Mouse (Mus musculus) telencephalon, adult 2 months (tissue): ENCODE measurements around the gene Gm20388.

Source experiments
- DNase-seq: peaks from one replicate; pipeline ENCODE4 v3.0.0-alpha.2; 2011; ENCODE audit warnings: low read depth, low spot score

Gene Gm20388

DNA sequence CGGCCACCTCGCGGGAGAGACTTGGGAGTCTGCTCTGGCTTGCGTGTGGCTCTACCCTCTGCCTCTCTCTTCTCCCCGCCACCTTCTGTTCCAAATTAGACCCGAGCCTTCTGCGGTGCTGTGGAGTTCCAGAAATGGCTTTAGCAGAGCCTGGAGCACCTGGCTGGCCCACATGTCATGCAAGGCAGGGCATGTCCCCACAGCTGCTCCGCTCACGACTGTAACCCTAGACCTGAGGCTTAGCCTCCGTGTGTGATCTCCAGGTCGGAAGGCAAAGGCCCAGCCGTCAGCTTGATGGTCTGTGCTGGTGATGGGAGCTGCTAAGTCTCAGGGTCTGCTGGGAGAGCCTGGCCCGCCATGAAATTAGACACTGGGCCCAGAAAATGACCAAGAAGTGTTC is 348.6 kb downstream of the Gm20388 start:
- no peak for DNase-seq

DNA sequence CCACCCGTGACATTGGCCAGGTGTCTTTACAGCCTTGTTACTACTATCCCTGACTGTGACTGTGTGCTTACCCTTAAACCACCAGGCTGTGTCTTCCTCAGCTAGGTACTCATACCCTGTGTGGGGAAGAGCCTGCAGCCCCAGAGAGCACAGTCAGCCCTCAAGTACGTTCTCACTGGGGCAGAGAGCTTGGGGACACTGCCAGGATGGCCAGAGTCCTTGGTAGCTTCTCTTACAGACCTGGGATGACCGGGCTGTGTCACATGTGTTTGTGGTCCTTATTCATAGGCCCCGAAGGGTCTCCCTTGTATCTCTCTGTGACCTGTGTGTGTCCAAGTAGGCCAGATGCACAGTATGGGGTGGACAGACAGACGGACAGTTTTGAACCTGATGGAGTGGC is 350.0 kb downstream of the Gm20388 start:
- no peak for DNase-seq

DNA sequence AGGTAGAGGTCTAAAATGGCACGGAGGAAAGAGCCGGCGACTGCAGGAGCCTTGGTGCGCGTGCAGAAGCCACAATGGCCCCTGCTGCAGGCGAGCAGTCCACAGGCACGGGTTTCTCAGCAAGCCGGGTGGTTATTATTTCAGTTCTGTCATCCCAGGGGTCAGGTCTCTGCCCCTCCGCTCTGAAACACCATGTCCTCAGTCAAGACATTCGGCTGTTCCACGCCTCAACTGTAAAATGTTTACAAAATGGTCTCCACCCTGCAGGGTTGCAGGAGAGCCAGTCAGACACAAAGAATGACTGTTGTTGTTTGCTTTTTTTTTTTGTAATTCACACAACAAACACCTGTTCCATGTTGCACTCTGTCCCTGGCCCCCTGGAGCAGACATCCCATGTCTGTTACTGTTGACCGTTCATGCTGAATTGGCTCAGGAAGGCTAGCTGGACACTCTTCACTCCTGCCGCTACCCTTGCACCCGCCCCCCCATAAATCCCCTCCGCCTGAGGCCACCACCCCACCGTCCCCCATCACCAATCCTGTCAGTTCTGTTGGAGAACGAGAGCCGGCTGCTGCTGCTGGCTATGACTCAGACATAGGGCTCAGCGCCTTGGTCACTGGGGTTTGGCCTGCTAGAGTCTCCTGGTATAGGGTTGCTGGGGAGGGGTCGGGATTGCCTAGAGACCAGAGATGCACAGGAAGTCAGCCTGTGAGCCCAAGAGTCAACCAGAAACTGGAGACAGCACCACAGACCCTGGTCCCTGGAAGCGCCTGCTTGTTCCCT is 350.9 kb downstream of the Gm20388 start:
- no peak for DNase-seq

DNA sequence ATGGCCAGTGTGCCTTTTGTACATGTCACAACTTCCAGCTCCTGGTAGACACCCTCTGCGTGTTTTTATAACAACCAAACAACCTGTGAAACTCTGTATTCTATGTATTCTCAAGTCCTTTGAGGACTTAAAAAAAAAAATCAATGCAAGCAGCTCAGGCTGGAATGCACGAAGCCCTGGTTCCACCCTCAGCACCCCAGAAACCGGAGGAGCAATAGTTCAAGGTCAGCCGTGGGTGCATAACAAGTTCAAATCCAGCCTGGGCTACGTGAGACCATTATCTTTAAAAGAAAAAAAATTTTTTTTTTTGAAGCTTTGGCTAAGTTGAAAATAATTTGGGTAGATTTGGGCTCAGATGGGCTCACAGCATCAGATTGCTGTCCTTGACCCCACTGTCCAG is 353.2 kb downstream of the Gm20388 start:
- no peak for DNase-seq

DNA sequence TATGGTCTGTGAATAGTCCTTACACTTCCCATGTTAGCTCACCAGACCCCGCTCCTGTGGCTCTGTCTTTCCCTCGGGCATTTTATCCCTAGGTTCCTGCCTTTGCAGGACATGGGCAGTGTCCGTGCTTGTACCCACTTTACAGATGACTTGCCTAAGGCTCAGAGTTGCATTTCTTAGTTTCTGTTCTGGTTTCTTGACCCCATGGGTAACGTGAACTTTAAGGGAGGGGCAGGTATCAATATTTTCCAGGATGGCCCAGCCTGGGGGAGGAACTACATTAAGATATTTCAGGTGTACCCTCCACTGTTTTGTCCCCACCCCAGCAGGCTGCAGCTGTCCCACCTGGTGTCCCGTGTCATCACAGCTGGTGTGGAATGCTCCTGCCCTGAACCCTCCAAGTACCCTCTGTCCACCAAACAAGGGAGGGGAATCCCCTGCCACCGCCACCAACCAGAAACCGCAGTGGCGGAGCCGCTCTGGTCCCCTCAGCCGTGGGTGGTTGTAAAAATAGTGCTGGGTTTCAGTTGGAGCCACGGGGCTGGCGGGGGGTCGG is 353.8 kb downstream of the Gm20388 start:
- no peak for DNase-seq

DNA sequence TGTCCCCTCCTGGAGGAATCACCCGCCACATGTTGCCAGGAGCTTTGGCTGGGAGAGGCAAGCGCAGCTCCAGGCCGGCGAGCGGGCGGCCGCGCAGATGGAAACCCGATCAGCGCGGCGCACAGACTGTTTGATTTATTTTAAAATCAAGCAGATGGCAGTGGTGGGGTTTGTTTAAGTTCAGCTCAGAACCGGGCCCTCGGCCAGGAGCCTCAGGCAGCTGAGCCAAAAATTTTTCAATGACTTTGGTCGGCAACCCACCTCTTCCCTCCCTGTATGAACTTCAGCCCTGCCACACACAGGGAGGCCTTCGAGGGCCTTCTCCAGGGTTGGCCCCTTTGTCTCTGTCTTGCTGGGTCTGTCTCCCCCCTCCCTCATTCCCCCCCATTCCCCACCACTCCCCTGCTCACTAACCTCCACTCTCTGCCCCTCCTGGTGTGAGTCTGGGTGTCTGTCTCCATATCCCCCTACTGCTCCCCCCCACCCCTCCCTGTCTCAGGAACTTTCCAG is 354.4 kb downstream of the Gm20388 start:
- DNase-seq: peak; percentile 87

DNA sequence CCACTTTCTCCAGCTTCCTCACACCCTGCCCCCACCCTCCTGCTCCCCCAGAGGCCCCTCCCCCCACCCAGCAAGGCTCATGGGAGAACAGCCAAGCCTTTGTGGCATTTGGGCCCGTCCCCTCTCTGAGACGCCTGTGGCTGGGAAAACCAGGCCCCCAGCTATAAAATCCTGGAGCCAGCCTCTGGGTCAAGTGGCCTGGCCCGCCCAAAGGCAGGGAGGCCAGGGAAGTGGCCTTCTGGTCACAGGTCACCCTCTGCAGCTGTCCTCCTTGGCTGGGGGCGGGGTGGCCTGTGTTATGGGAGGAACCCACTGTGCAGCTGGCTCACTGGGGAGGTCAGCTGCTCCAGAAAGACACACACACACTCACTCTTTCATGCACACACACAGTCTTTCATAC is 354.8 kb downstream of the Gm20388 start:
- no peak for DNase-seq

DNA sequence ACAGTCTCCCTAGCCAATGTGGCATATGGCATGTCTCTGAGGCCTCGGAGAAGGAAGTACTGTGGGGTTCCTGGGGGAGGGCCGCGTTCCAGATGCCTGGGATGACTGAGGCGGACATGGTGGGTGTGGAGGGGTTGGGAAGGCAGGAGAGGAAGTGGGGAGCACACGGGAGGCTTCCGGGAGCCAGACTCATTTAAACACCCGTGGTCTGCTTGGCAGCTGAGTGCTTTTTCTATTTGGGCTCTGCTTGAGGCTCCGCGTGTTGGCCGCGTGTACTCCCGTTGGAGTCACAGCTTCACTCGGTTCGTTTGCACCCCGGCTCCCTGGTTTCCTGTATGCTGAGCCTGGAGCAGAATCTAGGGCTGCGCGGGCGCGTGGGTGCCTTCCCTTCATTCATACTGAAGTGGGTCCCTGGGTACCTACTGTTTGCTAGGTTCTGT is 357.9 kb downstream of the Gm20388 start:
- DNase-seq: no peak

DNA sequence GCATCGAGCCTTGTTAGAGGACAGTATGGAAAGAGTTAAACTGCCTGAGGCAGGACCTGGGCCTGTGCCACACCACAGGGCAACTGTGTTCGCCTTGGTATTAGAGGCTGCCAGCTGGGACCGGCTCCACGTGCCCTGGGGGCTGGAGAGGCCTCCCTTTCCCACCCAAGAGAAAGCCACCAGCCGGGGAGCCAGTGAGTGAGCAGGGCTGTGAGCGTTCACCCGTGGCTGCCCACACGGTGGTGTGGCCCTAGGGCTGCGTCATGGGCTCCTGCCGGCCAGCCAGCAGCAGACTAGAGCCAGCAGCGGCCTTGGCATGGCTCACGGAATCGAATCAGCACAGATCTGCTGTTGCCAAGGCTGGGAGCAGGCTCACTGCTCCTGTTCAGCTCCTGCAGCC is 359.8 kb downstream of the Gm20388 start:
- no peak for DNase-seq

DNA sequence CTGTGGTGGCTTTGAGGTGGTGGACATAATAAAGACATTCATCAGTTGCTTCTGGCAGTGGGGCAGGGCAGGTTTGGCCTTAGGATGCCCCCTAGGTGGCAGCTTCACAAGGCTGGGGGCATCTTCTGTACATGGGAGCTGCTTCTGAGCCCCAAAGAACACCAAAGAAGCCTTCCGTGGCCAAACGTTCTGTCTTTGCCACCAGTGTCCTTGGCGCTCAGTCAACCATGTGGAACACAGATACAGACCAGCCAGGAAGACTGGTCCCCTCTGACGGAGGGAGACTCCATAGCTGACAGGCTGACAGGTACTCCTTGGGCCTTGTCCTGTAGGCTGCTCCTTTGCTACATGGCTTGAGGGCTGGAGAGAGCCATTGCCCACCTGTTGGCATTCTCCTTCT is 362.8 kb downstream of the Gm20388 start:
- DNase-seq: no peak

DNA sequence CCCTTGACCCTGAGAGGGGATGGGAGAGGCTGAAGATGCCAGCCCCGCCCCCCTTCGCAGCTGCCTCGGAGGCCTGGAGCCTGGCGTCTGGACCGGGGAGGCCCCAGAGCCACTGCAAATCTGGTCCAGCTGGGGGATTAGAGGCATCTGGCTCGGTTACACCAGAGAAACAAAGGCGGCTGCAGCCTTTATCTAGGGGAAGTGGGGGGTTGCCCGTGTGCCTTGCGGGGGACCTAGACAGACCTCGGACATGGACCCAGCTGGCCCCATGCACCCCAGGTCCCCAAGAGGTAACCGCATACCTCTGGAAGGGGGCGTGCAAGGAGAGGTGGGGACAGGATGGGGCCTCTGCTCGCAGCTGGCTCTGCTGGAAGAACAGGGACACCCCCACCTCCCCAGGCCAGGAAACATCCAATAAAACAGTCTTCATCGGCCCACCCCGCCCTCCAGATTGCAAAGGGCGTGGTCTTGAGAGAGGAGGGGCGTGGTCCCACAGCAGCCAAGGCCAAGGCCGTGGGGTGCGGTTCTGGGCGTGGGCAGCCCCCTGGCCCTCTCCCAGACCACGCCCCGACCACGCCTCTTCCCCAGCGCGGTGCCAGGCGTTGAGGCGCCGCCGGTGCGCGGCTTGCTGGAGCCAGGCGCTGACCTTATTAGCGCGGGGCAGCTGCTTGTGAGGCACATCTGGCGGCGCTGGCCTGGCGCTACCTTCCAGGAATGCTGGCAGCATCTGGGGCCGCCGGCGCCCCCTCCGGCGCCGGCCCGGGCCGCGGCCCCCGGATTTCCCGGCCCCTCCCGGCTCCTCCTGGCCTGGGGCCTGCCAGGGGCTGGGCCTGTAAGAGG is 365.6 kb downstream of the Gm20388 start:
- DNase-seq: no peak

DNA sequence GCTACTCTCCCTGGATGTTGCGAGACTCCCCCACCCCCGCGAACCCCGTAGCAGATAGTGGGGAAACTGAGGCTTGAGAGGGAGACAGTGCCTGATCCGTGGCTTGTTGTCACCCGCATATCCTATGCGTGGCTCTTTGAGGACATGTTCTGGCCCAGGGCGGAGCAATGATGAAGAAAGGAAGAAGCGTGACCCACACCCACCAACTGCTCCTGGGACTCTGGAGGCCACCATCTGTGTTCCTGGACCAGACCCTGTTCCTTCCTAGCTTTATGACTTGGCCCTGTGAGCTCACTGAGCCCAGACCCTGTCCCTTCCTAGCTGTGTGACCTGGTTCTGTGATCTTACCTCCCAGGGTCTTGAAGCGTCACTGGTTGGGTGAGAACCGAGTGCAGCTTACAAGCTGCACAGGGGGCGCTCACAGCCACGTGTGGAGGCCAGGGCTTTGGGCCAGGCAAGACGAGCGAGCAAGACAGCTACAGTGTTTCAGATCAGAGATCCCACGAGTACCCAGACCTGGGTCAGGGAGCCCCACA is 366.3 kb downstream of the Gm20388 start:
- DNase-seq: no peak

DNA sequence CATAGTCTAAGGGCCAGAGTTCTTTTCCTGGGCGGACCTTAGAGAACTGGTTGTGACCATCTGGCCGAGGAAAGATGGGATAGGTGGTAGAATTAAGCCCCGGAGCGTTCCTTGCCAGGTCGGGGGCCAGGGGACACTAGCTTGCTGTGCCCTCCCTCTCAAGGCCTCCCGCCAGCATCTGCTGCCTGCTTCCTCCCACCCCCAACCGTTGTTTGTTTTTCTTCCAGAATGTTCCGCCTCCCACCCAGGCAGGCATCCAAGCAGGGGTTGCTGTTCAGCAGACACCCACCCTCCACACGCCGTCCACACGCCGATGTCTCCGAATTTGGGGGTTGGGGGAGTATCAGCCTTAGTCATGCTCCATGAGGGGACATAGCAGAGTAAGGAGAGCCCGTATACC is 367.4 kb downstream of the Gm20388 start:
- no peak for DNase-seq

DNA sequence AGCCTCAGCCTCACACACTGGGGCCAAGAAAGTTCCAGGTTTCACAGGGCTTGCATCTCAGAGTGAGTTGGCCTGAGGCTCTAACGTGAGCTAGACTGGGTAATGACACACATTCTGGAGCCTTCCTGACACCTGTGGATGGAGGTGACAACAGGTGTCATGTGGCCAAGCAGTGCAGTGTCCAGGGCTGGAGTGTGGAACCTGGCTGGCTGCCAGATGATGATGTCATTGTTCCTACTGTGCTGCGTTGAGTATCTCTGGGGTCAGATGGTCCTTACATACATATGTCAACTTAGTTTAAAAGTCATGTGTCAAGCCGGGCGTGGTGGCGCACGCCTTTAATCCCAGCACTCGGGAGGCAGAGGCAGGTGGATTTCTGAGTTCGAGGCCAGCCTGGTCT is 368.8 kb downstream of the Gm20388 start:
- DNase-seq: no peak

DNA sequence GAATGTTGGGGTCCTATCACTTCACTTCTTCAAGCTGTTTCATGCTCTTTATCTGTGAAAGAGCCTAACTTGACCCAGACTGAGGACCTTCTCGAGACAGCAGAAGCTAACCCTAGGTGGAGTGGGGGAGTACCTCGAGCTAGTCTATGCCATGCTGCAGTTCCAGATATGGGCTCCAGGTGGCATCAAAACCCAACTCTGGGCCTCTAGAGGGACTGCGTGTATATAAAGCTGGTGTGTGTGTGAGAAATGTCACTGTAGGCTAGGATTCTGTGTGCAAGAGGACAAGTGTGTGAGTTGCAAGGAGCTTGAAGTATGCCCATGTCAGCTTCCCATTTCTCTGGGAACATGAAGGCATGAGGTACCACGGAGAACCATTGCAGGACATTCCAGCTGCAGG is 370.8 kb downstream of the Gm20388 start:
- DNase-seq: no peak

DNA sequence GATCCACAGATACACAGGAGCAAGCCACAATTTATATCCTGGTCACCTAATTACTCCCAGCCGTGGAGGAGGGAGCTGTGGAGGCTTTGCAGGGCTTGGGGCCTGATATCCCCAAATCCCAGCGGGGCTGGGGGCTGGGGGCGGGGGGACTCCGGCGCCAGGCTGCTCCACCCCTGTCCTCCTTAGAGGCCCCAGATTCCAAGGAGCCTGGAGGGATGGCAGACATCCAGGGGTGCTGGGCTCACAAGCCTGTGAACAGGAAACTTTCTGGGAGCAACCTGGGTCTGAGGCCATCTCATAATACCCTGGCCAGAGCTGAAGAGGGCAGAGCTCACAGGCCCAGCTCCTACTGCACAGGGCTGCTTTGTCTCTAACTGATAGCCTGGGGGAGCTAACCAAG is 371.8 kb downstream of the Gm20388 start:
- no peak for DNase-seq

DNA sequence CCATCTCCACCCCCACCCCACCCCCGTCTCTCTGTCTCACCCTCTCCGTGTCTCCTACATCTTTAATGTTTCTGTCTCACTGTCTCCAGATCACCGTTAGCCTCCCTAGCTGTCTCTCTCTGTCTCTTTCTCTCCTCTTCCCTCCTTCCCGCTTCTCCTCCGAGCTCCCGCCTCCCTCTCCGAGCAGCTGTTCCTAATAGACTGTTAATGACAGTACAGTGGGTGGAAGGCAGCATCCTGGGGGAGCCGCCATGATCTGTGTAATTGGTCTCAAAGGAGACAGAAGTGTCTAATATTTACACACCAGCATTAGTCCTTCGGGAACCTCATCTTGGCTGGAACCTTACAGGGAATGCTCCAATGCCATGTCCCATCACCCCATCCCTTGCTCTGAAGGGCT is 373.6 kb downstream of the Gm20388 start:
- no peak for DNase-seq

DNA sequence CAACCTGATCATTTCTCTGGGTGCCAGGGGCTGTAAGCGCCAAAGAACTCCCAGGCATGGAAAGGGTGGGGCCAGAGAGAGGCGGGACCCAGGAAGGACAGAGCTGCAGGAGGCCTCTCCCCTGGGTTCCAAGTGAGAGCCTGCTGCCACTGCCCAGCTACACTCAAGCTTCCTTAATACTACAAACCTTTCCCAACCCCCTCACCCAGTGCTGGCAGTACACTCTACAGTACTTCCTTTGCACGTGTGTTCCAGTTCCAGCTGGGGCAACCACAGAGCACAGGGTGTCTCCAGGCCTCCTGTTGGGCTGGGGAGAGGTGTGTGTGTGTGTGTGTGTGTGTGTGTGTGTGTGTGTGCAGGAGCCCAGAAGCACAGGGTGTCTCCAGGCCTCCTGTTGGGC is 374.4 kb downstream of the Gm20388 start:
- no peak for DNase-seq

DNA sequence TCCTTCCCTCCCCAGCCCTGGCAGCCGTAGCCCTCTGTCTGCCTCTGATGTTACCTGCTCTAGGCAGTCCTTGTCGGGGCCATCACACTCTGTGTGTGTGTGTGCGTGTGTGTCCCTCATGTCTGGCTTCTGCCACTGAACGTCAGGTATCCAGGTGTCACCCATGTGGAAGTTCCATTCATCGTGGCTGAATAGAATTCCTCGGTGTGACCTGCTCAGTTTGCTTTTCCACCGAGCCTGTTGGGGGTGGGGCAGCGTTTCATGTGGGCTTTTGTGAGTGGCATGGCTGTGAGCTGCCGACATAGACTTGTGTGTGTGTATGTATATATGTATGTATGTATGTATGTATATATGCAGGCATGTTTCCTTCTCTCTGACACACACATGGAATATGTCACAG is 375.2 kb downstream of the Gm20388 start:
- DNase-seq: no peak

DNA sequence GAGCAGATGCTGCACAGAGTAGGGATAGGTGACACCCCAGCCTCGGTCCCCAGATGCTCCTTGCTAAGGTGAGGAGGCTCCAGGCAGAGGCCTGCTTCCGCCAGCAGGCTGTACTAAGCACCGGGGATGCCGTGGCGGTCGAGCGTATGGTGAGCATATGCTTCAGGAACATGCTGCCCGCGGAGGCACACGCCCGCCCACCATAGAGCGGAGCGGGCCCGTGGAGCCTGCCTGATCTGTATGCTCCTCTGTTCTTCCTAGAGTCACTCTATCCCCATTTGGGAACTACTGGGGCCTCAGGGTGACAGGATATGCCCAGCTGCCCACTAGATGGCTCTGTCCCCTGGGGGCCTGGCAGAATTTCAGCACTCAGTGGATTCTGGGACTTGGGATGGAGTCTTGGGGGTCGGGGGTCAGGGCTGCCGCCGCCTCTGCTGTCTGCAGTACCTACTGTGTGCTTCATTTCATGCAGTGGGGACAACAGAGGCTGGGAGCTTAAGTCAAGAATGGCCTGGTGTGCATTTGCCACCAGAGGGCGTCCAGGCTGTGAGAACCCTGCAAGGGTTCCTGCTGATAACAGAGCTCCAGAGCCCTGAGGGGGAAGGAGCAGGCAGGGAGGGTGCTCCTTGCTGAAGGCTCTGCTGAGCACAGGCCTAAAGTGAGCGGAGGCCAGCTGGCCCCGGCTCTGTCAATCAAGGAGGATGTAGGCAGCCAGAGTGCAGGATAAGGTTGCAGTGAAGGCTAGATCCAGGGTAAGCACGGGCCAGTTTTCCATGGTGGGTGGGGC is 377.7 kb downstream of the Gm20388 start:
- no peak for DNase-seq

DNA sequence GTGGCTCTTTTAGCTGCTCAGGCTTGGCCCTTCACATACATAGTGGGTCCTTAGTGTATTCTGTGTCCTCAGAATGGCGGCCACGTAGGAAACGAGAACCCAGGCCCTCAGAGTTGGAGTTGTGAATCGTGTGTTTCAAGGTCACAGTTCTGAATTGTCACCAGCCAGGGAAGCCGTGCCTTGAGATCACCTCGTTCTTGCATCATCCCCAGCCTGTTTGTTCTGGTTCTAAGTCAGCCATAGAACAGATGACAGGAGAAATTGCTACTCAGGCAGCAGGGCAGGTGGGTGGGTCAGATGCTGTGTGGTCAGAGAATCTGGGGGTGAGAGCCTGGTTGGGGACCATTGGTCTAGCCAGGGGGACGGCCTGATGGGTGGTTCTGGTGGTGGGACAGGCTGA is 378.6 kb downstream of the Gm20388 start:
- no peak for DNase-seq
